ENCODE assay signal across 11 mouse cellular contexts in the genomic region with DNA sequence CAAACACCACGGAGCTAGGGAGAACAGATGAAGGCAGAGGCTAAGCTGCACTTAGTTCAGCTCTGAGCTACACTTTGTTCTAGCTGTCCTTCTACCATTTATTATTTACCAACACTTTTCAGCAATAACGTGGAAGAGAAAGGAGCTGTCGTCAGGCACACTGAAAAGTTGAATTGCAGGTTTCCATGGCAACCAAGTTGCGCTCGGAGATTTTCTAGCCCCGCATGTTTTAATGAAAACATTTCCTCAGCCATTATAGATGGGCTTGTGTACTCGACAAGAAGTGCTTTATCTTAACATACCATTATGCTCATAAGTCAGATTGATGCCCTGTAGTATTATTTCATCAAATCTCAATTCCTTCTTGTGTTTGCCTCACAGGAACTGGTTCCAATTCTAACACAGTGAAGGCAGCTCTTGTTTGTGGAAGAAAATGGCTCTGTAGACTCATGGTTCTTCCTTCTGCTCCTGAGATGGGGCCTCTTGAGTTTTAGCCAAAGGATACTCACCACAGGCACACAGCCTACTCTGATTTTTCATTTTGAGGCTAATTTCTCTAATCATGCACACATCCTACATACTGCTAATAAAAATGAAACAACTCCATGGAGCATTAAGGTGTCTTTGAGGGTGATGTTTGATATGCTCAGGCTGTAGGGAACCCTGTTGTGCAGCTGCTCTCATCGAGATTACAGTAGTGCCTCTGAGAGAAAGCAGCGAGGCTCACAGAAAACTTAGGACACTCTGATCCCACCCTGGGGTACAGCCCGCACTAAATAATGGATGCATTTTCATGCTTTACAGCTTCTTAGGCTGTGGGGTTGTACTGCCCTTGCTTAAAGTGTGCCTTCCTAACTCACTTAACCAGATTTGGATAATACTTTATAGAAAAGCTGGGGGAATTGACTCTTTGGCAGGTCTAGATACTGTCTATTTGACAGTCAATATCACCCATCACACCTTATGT.
DNase-seq lines count a peak whose midpoint lies in the region; ATAC-seq and TF ChIP-seq lines count a peak whose summit lies in the region.
"Had no signal": no experiment of that assay in that cellular context is flagged by ENCODE, and none has a peak within 500 bp of the region (broad histone marks: within the 10 kb centered on the region; RNA-seq: fewer than 3 reads in every experiment).

No protein-coding gene starts in this region.

- no peak overlapping the region for H3K27ac ChIP-seq in lung, embryonic 14.5 days (ENCODE audit: low read depth)
- H3K27ac ChIP-seq: embryonic facial prominence, embryonic 15.5 days; limb, embryonic 15.5 days; stomach, embryonic 15.5 days had no signal

- H3K4me3 ChIP-seq in lung, embryonic 14.5 days (ENCODE audit: low read depth, low read length): no peak overlapping the region
- H3K4me3 ChIP-seq: embryonic facial prominence, embryonic 15.5 days; limb, embryonic 15.5 days; megakaryocyte, embryonic 14.5 days; stomach, embryonic 15.5 days had no signal

- H3K9ac ChIP-seq in lung, embryonic 14.5 days: no peak overlapping the region
- H3K9ac ChIP-seq: embryonic facial prominence, embryonic 15.5 days; limb, embryonic 15.5 days; stomach, embryonic 15.5 days had no signal

- H3K4me1 ChIP-seq in lung, embryonic 14.5 days (ENCODE audit: insufficient read depth): no peaks in the 10 kb centered on the region
- H3K4me1 ChIP-seq: embryonic facial prominence, embryonic 15.5 days; limb, embryonic 15.5 days; megakaryocyte, embryonic 14.5 days; stomach, embryonic 15.5 days had no signal

- no peaks in the 10 kb centered on the region for H3K27me3 ChIP-seq in lung, embryonic 14.5 days (ENCODE audit: insufficient read depth, low read length)
- H3K27me3 ChIP-seq: embryonic facial prominence, embryonic 15.5 days; limb, embryonic 15.5 days; megakaryocyte, embryonic 14.5 days; stomach, embryonic 15.5 days had no signal

- WGBS in lung, embryonic 14.5 days: 31% methylated on average over 10 of the region's 10 CpGs

- no peaks in the 10 kb centered on the region for H3K9me3 ChIP-seq in lung, embryonic 14.5 days (ENCODE audit: low read depth, low read length)
- H3K9me3 ChIP-seq: embryonic facial prominence, embryonic 15.5 days; limb, embryonic 15.5 days; megakaryocyte, embryonic 14.5 days; stomach, embryonic 15.5 days had no signal

- DNase-seq in lung, embryonic 14.5 days: peak; percentile 48
- no peak for DNase-seq in lung, postnatal 4 days
- DNase-seq in forelimb bud, embryonic 11.5 days (ENCODE audit: low read depth, low spot score): peak; percentile 26
- peak; percentile 31 for DNase-seq in mesoderm, embryonic 11.5 days (ENCODE audit: low read depth, low spot score)
- peak; percentile 54 for DNase-seq in telencephalon, adult 2 months (ENCODE audit: low read depth, low spot score)
- no peak for DNase-seq in lung, postnatal 36 days
- no peak for DNase-seq in spleen, postnatal 4 days (ENCODE audit: low spot score in 2 of 2)

- H3K36me3 ChIP-seq in lung, embryonic 14.5 days (ENCODE audit: insufficient read depth): no peaks in the 10 kb centered on the region
- H3K36me3 ChIP-seq: embryonic facial prominence, embryonic 15.5 days; limb, embryonic 15.5 days; stomach, embryonic 15.5 days had no signal

- TF ChIP-seq CTCF in lung, embryonic 14.5 days (IDR thresholded peaks at IDR 0.05; ENCODE audit: low read depth): no peak

- no peak for ATAC-seq in lung, embryonic 14.5 days (ENCODE audit: insufficient read depth)

- H3K4me2 ChIP-seq in lung, embryonic 14.5 days: no peak overlapping the region
- H3K4me2 ChIP-seq: embryonic facial prominence, embryonic 15.5 days; limb, embryonic 15.5 days; stomach, embryonic 15.5 days had no signal

Comparison
In these comparisons a context has a peak if more than half of its experiments do, and no peak if none do; other contexts are left out.
1. DNase-seq: peak in lung, embryonic 14.5 days (single experiment), forelimb bud, embryonic 11.5 days (single experiment), mesoderm, embryonic 11.5 days (single experiment) and telencephalon, adult 2 months (single experiment); none in lung, postnatal 4 days (0 of 2), lung, postnatal 36 days (single experiment) and spleen, postnatal 4 days (0 of 2).